Mouse (Mus musculus): ENCODE measurements around the gene Pmepa1. TPM values are rescaled to one million over a fixed set of nuclear protein-coding genes. Genes with fewer than 3 reads are reported as not detected.

Pmepa1 gene
- total and polyA plus RNA-seq, 2 experiments, result 0.28 to 1.8 TPM

GRCm38 (mm10) chr2:173205563-173206099, 70.7 kb downstream of the Pmepa1 start:
- H3K9ac ChIP-seq (ENCODE audit: low read depth, low read length), result no peak overlapping the region
- no peak overlapping the region for H3K4me3 ChIP-seq (ENCODE audit: insufficient read depth, low read depth, low read length)
- H3K27me3 ChIP-seq (ENCODE audit: control insufficient read depth, insufficient read depth, low read length), result no peaks in the 10 kb centered on the region
- WGBS, result 93% methylated on average over 14 of the region's 14 CpGs
- DNase-seq (ENCODE audit: extremely low read depth, low read depth, low spot score), result no peak
- H3K79me2 ChIP-seq (ENCODE audit: control insufficient read depth, insufficient read depth, low read length), result no peaks in the 10 kb centered on the region
- H3K27ac ChIP-seq (replicated peaks; ENCODE audit: insufficient read depth, low read depth, low read length), result no peak overlapping the region
- H3K36me3 ChIP-seq (ENCODE audit: control insufficient read depth, insufficient read depth, low read length), result no peaks in the 10 kb centered on the region
- no peaks in the 10 kb centered on the region for H3K4me1 ChIP-seq (ENCODE audit: control insufficient read depth, insufficient read depth, low read length)
- no peak for TF ChIP-seq CTCF (IDR thresholded peaks at IDR 0.05; ENCODE audit: low read depth, low read length)
- TF ChIP-seq POLR2A (IDR thresholded peaks at IDR 0.05; ENCODE audit: extremely low read depth, insufficient read depth, low read length), result no peak

DNA sequence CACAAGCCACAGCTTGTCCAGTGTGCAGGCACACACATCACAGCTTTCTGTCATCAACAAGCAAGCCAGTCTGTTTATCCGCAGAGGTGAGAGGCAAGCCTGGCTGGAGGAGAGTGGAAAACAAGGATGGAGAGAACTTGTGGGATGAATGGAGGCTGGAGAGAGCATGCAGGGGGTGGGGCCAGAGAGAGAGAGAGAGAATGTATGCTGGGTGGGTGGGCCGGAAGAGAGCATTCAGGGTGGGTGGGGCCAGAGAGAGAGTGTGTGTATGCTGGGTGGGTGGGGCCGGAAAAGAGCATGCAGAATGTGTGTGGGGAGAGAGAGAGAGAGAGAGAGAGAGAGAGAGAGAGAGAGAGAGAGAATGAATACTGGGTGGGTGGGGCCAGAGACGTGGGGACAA, 71.7 kb downstream of the Pmepa1 start:
- Histone ChIP-seq H3K4me1 (ENCODE audit: control insufficient read depth, insufficient read depth, low read length) (no peaks in the 10 kb centered on the region), H3K27me3 (ENCODE audit: control insufficient read depth, insufficient read depth, low read length) (no peaks in the 10 kb centered on the region), H3K4me3 (ENCODE audit: insufficient read depth, low read depth, low read length) (no peak overlapping the region), H3K27ac (replicated peaks; ENCODE audit: insufficient read depth, low read depth, low read length) (no peak overlapping the region), H3K9ac (ENCODE audit: low read depth, low read length) (no peak overlapping the region), H3K79me2 (ENCODE audit: control insufficient read depth, insufficient read depth, low read length) (no peaks in the 10 kb centered on the region), H3K36me3 (ENCODE audit: control insufficient read depth, insufficient read depth, low read length) (no peaks in the 10 kb centered on the region)
- no peak for DNase-seq (ENCODE audit: extremely low read depth, low read depth, low spot score)
- 78% methylated on average over 4 of the region's 4 CpGs for WGBS
- TF ChIP-seq POLR2A (IDR thresholded peaks at IDR 0.05; ENCODE audit: extremely low read depth, insufficient read depth, low read length), result no peak
- no peak for TF ChIP-seq CTCF (IDR thresholded peaks at IDR 0.05; ENCODE audit: low read depth, low read length)

DNA sequence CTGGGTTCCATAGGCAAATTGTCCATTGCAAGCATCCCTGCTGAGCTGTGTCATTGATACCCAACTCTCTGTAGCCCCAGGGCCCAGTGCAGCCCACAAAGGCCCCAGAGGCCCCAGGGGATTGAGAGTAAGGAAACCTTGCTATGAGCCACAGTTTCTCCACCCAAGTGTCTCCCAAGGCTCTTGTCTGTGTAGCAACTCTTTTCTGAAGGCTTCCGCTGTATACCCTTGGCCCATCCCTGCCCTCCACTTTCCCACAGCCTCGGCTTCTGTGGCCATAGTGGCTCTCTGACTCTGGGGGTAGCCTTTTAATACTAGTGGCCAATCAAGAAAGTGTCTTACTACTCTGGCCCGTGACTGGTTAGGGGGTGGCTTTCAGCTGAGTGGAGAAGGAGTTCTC, 72.6 kb downstream of the Pmepa1 start:
- TF ChIP-seq CTCF (IDR thresholded peaks at IDR 0.05; ENCODE audit: low read depth, low read length) (no peak), POLR2A (IDR thresholded peaks at IDR 0.05; ENCODE audit: extremely low read depth, insufficient read depth, low read length) (no peak)
- Histone ChIP-seq H3K27me3 (ENCODE audit: control insufficient read depth, insufficient read depth, low read length) (no peaks in the 10 kb centered on the region), H3K79me2 (ENCODE audit: control insufficient read depth, insufficient read depth, low read length) (no peaks in the 10 kb centered on the region), H3K4me1 (ENCODE audit: control insufficient read depth, insufficient read depth, low read length) (no peaks in the 10 kb centered on the region), H3K36me3 (ENCODE audit: control insufficient read depth, insufficient read depth, low read length) (no peaks in the 10 kb centered on the region), H3K4me3 (ENCODE audit: insufficient read depth, low read depth, low read length) (no peak overlapping the region), H3K27ac (replicated peaks; ENCODE audit: insufficient read depth, low read depth, low read length) (no peak overlapping the region), H3K9ac (ENCODE audit: low read depth, low read length) (no peak overlapping the region)
- 91% methylated on average over 3 of the region's 3 CpGs for WGBS
- no peak for DNase-seq (ENCODE audit: extremely low read depth, low read depth, low spot score)

DNA sequence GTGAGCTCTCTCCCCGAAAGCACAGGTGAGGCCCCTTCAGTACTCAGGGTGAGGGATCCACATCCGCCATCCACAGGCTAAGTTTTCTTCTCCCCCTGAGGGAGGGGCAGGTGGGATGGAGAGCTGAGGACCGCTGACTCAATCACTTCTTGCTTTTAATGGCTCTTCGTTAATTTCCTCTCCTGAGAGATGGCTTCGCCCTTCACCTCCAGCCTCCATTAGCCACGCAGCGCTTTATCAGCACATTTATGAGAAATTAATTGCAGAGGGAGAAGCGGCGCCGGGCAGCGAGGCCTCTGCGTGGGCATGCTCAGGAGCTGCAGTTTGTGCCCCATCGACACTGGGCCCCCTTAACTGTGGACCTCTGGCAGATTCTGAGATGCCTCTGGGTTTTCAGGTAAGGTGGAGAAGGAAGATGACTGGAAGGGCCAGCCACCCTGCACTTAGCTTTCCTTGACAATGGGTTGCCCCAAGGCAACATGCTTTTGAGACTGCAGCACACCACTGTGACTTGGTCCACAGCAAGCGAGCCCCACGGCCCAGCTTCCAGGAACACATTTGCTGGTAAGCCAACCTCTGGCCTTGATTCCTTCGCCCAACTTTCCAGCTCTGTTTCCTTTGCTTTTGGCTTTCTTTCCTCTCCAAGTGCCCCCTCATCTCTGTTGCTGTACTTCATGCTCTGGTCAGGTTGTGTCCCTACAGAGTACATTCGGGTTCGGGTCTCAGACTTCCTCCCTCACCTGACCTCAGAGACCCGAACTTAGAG, 73.2 kb downstream of the Pmepa1 start:
- Histone ChIP-seq H3K27me3 (ENCODE audit: control insufficient read depth, insufficient read depth, low read length) (no peaks in the 10 kb centered on the region), H3K4me3 (ENCODE audit: insufficient read depth, low read depth, low read length) (no peak overlapping the region), H3K27ac (replicated peaks; ENCODE audit: insufficient read depth, low read depth, low read length) (no peak overlapping the region), H3K36me3 (ENCODE audit: control insufficient read depth, insufficient read depth, low read length) (no peaks in the 10 kb centered on the region), H3K9ac (ENCODE audit: low read depth, low read length) (no peak overlapping the region), H3K79me2 (ENCODE audit: control insufficient read depth, insufficient read depth, low read length) (no peaks in the 10 kb centered on the region), H3K4me1 (ENCODE audit: control insufficient read depth, insufficient read depth, low read length) (no peaks in the 10 kb centered on the region)
- no peak for TF ChIP-seq POLR2A (IDR thresholded peaks at IDR 0.05; ENCODE audit: extremely low read depth, insufficient read depth, low read length)
- no peak for TF ChIP-seq CTCF (IDR thresholded peaks at IDR 0.05; ENCODE audit: low read depth, low read length)
- 88% methylated on average over 19 of the region's 19 CpGs for WGBS
- DNase-seq (ENCODE audit: extremely low read depth, low read depth, low spot score), result no peak

DNA sequence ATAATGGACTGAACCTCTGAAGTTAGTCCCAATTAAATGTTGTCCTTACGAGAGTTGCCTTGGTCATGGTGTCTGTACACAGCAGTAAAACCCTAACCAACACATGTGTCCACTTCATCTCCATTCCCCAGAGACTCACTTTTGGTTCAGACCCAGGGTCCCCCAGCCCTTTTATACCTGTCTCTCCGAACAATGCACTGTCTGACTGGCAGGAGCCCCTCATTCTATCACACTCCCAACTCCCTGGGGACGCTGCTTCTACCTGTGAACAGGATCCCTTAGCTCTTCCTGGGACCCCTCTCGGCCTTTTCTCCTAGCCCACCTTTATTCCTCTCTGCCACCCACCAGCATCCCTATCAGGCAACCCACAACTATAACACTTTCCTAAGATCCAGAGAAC, 81.5 kb downstream of the Pmepa1 start:
- Histone ChIP-seq H3K79me2 (ENCODE audit: control insufficient read depth, insufficient read depth, low read length) (no peaks in the 10 kb centered on the region), H3K27me3 (ENCODE audit: control insufficient read depth, insufficient read depth, low read length) (no peaks in the 10 kb centered on the region), H3K4me3 (ENCODE audit: insufficient read depth, low read depth, low read length) (no peak overlapping the region), H3K9ac (ENCODE audit: low read depth, low read length) (no peak overlapping the region), H3K36me3 (ENCODE audit: control insufficient read depth, insufficient read depth, low read length) (no peaks in the 10 kb centered on the region), H3K4me1 (ENCODE audit: control insufficient read depth, insufficient read depth, low read length) (no peaks in the 10 kb centered on the region), H3K27ac (replicated peaks; ENCODE audit: insufficient read depth, low read depth, low read length) (no peak overlapping the region)
- TF ChIP-seq POLR2A (IDR thresholded peaks at IDR 0.05; ENCODE audit: extremely low read depth, insufficient read depth, low read length), result no peak
- TF ChIP-seq CTCF (IDR thresholded peaks at IDR 0.05; ENCODE audit: low read depth, low read length), result no peak
- no peak for DNase-seq (ENCODE audit: extremely low read depth, low read depth, low spot score)
- WGBS, result 91% methylated on average over 4 of the region's 4 CpGs

Measured in liver, adult 2 months (tissue).